Mouse (Mus musculus) hindbrain, embryonic 11.5 days (tissue): ENCODE measurements around the gene Pafah1b3. TPM values are rescaled to one million over a fixed set of nuclear protein-coding genes. Genes with fewer than 3 reads are reported as not detected.

Experiments used
- ATAC-seq: fragments of 200-750 bp; cut with Nextera tagmentation; 2 replicates; pipeline ENCODE4 v1.8.0; 2017; ENCODE audit warnings: mild to moderate bottlenecking, moderate TSS enrichment, moderate library complexity; ENCODE audit not compliant: low FRiP score
- DNase-seq: peaks from one replicate; pipeline ENCODE4 v3.0.0-alpha.2; 2015; ENCODE audit warnings: low spot score
- H3K27ac ChIP-seq: fragments of 300-500 bp; sonication (generic); 2 replicates; pipeline ENCODE4 v1.5.1; 2014; ENCODE audit warnings: mild to moderate bottlenecking, low read depth, low read length
- H3K27me3 ChIP-seq: fragments of 300-500 bp; sonication (generic); 2 replicates; pipeline ENCODE4 v1.6.1; 2014; ENCODE audit warnings: mild to moderate bottlenecking, low read length, moderate library complexity, mixed read lengths; ENCODE audit not compliant: control insufficient read depth, insufficient read depth
- H3K36me3 ChIP-seq: fragments of 300-500 bp; sonication (generic); 2 replicates; pipeline ENCODE4 v1.6.1; 2014; ENCODE audit warnings: mild to moderate bottlenecking, low read length, moderate library complexity, mixed read lengths; ENCODE audit not compliant: control insufficient read depth, insufficient read depth
- H3K4me1 ChIP-seq: fragments of 300-500 bp; sonication (generic); replicated peaks from 2 replicates; pipeline ENCODE4 v1.6.1; 2014; ENCODE audit warnings: low read length, mixed read lengths; ENCODE audit not compliant: control insufficient read depth, insufficient read depth
- H3K4me2 ChIP-seq: fragments of 300-500 bp; sonication (generic); replicated peaks from 2 replicates; pipeline ENCODE4 v1.6.1; 2014; ENCODE audit warnings: mild to moderate bottlenecking, low read depth, low read length
- H3K4me3 ChIP-seq: fragments of 300-500 bp; sonication (generic); 2 replicates; pipeline ENCODE4 v1.5.1; 2014; ENCODE audit warnings: low read depth, low read length
- H3K9ac ChIP-seq: fragments of 300-500 bp; sonication (generic); 2 replicates; pipeline ENCODE4 v1.6.1; 2014; ENCODE audit warnings: low read depth, low read length
- H3K9me3 ChIP-seq: fragments of 300-500 bp; sonication (generic); 2 replicates; pipeline ENCODE4 v1.6.1; 2016; ENCODE audit warnings: low read length; ENCODE audit not compliant: control insufficient read depth
- WGBS: fragments of 180-500 bp; shearing (Covaris S2); extraction: QIAGEN DNeasy Blood & Tissue Kit; methylation state at CpG from one replicate; pipeline ENCODE4 v1.1.7; 2014; 5-methylcytosine and 5-hydroxymethylcytosine counted together
- polyA plus RNA-seq: library from polyadenylated mRNA; unstranded; fragments of >200 nt; fragmentation: Nextera tagmentation; extraction: Ambion mirVana; gene quantifications from 2 replicates; pipeline ENCODE4 v1.2.1, GENCODE M21; 2014

Pafah1b3 gene
- polyA plus RNA-seq, 1 experiment from 2014 or later: 335 TPM

- H3K27me3 ChIP-seq: no peaks in the 10 kb centered on the region
- no peak overlapping the region for H3K4me2 ChIP-seq
- no peaks in the 10 kb centered on the region for H3K9me3 ChIP-seq
- whole genome bisulfite sequencing: 80% methylated on average over 8 of the region's 8 CpGs
- H3K9ac ChIP-seq: no peak overlapping the region
- no peak for ATAC-seq
- DNase-seq: no peak
- no peak overlapping the region for H3K27ac ChIP-seq
- peaks cover 17% of the 10 kb centered on the region for H3K4me1 ChIP-seq
- H3K4me3 ChIP-seq: no peak overlapping the region
- peaks cover 32% of the 10 kb centered on the region for H3K36me3 ChIP-seq
Observed at GRCm38 (mm10) chr7:25286989-25287388, 10.8 kb downstream of the Pafah1b3 start.

- no peak overlapping the region for H3K9ac ChIP-seq
- H3K27me3 ChIP-seq: no peaks in the 10 kb centered on the region
- no peak overlapping the region for H3K4me3 ChIP-seq
- no peaks in the 10 kb centered on the region for H3K9me3 ChIP-seq
- no peak overlapping the region for H3K4me2 ChIP-seq
- peaks cover 23% of the 10 kb centered on the region for H3K4me1 ChIP-seq
- H3K27ac ChIP-seq: no peak overlapping the region
- ATAC-seq (no peak), DNase-seq (no peak)
- WGBS: 93% methylated on average over 20 of the region's 20 CpGs
- peaks cover 31% of the 10 kb centered on the region for H3K36me3 ChIP-seq
Observed at GRCm38 (mm10) chr7:25285511-25286238, 12.1 kb downstream of the Pafah1b3 start.

- 88% methylated on average over 5 of the region's 5 CpGs for WGBS
- DNase-seq (no peak), ATAC-seq (no peak)
- Histone ChIP-seq H3K9ac (peak overlapping the region; percentile 23), H3K4me2 (0 out of 2 replicates have a peak overlapping the region, but pooled peaks have one; percentile 5), H3K9me3 (no peaks in the 10 kb centered on the region), H3K4me1 (peaks cover 32% of the 10 kb centered on the region), H3K27ac (no peak overlapping the region), H3K4me3 (no peak overlapping the region), H3K27me3 (no peaks in the 10 kb centered on the region), H3K36me3 (peaks cover 22% of the 10 kb centered on the region)
Observed at GRCm38 (mm10) chr7:25284766-25285165, 13.0 kb downstream of the Pafah1b3 start.

- WGBS: 83% methylated on average over 2 of the region's 2 CpGs
Observed at GRCm38 (mm10) chr7:25284171-25284570, 13.6 kb downstream of the Pafah1b3 start.

GRCm38 (mm10) chr7:25283637-25284036 lies 14.1 kb downstream of the Pafah1b3 start:
- H3K9me3 ChIP-seq: no peaks in the 10 kb centered on the region
- DNase-seq (no peak), ATAC-seq (no peak)
- WGBS: 28% methylated on average over 5 of the region's 5 CpGs
- H3K4me2 ChIP-seq: peak overlapping the region; percentile 79
- peaks cover 33% of the 10 kb centered on the region for H3K4me1 ChIP-seq
- no peaks in the 10 kb centered on the region for H3K27me3 ChIP-seq
- H3K9ac ChIP-seq: peak overlapping the region; percentile 76
- peak overlapping the region; percentile 57 for H3K4me3 ChIP-seq
- H3K36me3 ChIP-seq: peaks cover 13% of the 10 kb centered on the region; the same call in 1 of the 2 replicates
- H3K27ac ChIP-seq: peak overlapping the region; percentile 97; the same call in 1 of the 2 replicates

More at GRCm38 (mm10) chr7:25284171-25284570, 13.6 kb downstream of the Pafah1b3 start:
- H3K27me3 ChIP-seq: no peaks in the 10 kb centered on the region
- peak overlapping the region; percentile 76 for H3K9ac ChIP-seq
- peak overlapping the region; percentile 79 for H3K4me2 ChIP-seq
- no peak overlapping the region; the same call in 1 of the 2 replicates for H3K27ac ChIP-seq
- peaks cover 33% of the 10 kb centered on the region for H3K4me1 ChIP-seq
- no peak for ATAC-seq
- no peak for DNase-seq
- peaks cover 17% of the 10 kb centered on the region for H3K36me3 ChIP-seq
- H3K9me3 ChIP-seq: no peaks in the 10 kb centered on the region
- peak overlapping the region; percentile 57 for H3K4me3 ChIP-seq

- H3K4me3 ChIP-seq: peak overlapping the region; percentile 57
- DNase-seq (peak; percentile 57), ATAC-seq (peak; percentile 4; the same call in 1 of the 2 replicates)
- H3K36me3 ChIP-seq: 0 out of 2 replicates have a peak, but pooled peaks cover 7% of the 10 kb centered on the region
- peaks cover 35% of the 10 kb centered on the region for H3K4me1 ChIP-seq
- H3K27ac ChIP-seq: peak overlapping the region; percentile 97
- no peaks in the 10 kb centered on the region for H3K27me3 ChIP-seq
- peak overlapping the region; percentile 76 for H3K9ac ChIP-seq
- peak overlapping the region; percentile 79 for H3K4me2 ChIP-seq
- 1% methylated on average over 34 of the region's 36 CpGs for WGBS
- H3K9me3 ChIP-seq: no peaks in the 10 kb centered on the region
Observed at GRCm38 (mm10) chr7:25282731-25283211, 15.0 kb downstream of the Pafah1b3 start.

- Histone ChIP-seq H3K27me3 (no peaks in the 10 kb centered on the region), H3K27ac (peak overlapping the region; percentile 99), H3K4me3 (peak overlapping the region; percentile 57), H3K9ac (peak overlapping the region; percentile 76), H3K4me2 (peak overlapping the region; percentile 79), H3K4me1 (peaks cover 39% of the 10 kb centered on the region), H3K9me3 (no peaks in the 10 kb centered on the region), H3K36me3 (0 out of 2 replicates have a peak, but pooled peaks cover 3% of the 10 kb centered on the region)
- peak; percentile 98 for DNase-seq
- ATAC-seq: peak; percentile 80
- under 1% methylated on average over 70 of the region's 108 CpGs for WGBS
Observed at GRCm38 (mm10) chr7:25281734-25282601, 15.8 kb downstream of the Pafah1b3 start.

- no peak; the same call in 1 of the 2 replicates for ATAC-seq
- WGBS: 24% methylated on average over 12 of the region's 12 CpGs
Observed at GRCm38 (mm10) chr7:25281166-25281733, 16.5 kb downstream of the Pafah1b3 start.

More at GRCm38 (mm10) chr7:25281166-25281733, 16.5 kb downstream of the Pafah1b3 start:
- Histone ChIP-seq H3K27ac (peak overlapping the region; percentile 99), H3K27me3 (no peaks in the 10 kb centered on the region), H3K4me2 (peak overlapping the region; percentile 79), H3K9ac (peak overlapping the region; percentile 55; the same call in 1 of the 2 replicates), H3K4me3 (peak overlapping the region; percentile 57), H3K9me3 (no peaks in the 10 kb centered on the region), H3K4me1 (peaks cover 39% of the 10 kb centered on the region), H3K36me3 (no peaks in the 10 kb centered on the region)
- no peak for DNase-seq
